Mouse (Mus musculus): Measurements from ENCODE around the gene Napsa.

Napsa gene

GRCm38 (mm10) chr7:44572213-44572701 lies at the start of gene Napsa:
Gene Napsa, plus strand, starts transcription at chr7:44572380.
- no peak for DNase-seq (ENCODE audit: low spot score)

DNA sequence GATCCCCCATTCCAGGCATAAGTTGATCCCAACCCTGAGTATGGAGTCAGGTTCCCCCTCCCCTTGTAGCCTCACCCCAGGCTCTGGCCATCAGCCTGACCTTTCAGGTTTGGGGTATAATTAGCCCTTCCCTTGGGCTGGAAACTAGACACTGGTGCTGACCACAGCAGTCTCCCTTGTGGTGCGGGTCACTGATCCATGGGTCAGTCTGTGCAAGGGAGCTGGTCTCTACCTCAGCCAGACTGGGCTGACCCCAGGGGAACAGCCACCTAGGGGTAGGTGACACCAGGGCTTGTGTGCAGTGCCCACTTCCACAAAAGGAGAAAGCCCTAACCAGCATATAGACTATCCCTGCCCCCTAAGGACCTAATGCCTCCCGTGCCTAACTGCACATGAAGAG lies 49.1 kb upstream of the Napsa start:
- no peak for DNase-seq (ENCODE audit: low spot score)

- DNase-seq (ENCODE audit: low spot score): no peak
Observed at GRCm38 (mm10) chr7:44524502-44524901, 47.7 kb upstream of the Napsa start, which contains the start of gene Mybpc2. Gene Mybpc2, minus strand, starts transcription at chr7:44524656.

- DNase-seq (ENCODE audit: low spot score): peak; percentile 24
Observed at GRCm38 (mm10) chr7:44525126-44525832, 46.9 kb upstream of the Napsa start.

GRCm38 (mm10) chr7:44526414-44527154 lies 45.6 kb upstream of the Napsa start:
- DNase-seq (ENCODE audit: low spot score): no peak

- DNase-seq (ENCODE audit: low spot score): peak; percentile 83
Observed at GRCm38 (mm10) chr7:44527483-44528398, 44.4 kb upstream of the Napsa start.

DNA sequence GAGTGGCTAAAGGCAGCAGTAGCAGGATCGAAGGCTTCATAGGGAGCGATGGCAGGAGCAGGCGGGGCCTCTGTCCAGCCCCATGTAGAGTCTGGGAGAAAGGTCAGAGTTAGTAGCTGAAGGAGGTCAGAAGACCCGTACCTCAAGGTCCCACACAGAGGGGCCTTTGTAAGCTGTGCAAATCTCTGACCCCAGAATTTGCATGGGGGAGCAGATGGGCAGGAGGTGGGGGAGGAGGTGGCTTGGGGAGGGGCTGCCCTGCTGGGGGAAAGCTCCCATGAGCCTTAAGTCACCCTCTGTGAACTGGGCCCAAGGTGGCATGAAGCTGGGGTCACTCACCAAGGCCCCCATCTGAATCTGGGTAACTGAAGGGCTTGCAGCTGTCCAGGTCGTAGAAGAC lies 42.7 kb upstream of the Napsa start:
- DNase-seq (ENCODE audit: low spot score): no peak

DNA sequence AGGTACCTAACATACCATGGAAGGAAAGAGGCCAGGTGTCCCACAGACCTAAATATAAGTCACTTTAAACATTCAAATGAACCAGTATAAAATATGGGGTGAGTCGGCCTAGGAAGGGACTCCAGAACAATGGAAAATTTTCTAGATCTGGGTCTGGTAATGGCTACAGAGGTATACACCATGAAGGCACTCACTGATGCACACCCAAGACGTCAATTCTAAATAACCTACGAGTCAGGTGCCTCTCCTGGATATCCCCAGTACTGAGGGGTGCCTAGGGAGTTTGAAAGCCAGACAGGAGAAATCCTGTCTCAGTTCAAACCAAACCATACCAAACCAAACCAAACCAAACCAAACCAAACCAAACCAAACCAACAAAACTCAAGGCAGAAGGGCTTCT lies 41.7 kb upstream of the Napsa start:
- no peak for DNase-seq (ENCODE audit: low spot score)

GRCm38 (mm10) chr7:44531207-44531606 lies 41.0 kb upstream of the Napsa start:
- no peak for DNase-seq (ENCODE audit: low spot score)

DNA sequence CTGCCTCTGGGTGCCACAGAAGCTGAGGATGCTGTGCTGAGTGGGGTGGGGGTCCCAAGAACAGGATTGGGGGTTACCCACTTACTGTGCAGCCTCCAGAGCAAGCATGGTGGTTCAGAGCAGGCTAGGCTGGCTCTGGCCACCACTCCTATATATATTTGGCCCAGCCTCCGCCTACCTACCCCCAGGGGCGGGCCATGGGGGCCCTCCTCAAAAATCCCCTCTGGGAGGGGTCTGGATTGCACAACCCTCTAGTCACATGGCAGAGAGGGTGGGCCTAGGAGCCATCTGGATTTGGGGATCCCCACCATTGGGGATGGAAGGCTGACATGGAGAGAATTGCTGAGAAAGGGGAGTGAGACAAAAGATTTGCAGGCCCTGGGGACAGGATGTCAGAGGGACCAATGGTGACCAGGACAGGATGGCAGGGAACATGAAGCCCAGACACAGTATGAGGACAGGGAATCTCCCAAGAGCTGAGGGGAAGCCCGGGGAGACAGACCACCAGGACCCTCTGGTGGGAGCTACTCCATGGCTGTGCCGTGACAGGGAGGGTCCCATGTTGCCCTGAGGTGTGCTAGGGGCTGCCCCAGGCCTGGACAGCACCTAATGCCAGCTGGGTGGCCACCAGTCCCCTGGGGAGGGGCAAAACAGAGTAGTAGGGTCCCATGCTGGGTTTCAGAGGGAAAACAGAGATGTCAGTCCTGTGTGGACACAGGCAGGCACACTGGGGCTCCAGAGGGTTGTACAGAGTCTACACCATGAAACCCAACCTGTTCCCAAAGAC lies 40.0 kb upstream of the Napsa start, which contains the start of gene Spib:
Spib (minus strand) TSS at position 126 of the 787 bp plus-strand sequence.
- DNase-seq (ENCODE audit: low spot score): no peak

DNA sequence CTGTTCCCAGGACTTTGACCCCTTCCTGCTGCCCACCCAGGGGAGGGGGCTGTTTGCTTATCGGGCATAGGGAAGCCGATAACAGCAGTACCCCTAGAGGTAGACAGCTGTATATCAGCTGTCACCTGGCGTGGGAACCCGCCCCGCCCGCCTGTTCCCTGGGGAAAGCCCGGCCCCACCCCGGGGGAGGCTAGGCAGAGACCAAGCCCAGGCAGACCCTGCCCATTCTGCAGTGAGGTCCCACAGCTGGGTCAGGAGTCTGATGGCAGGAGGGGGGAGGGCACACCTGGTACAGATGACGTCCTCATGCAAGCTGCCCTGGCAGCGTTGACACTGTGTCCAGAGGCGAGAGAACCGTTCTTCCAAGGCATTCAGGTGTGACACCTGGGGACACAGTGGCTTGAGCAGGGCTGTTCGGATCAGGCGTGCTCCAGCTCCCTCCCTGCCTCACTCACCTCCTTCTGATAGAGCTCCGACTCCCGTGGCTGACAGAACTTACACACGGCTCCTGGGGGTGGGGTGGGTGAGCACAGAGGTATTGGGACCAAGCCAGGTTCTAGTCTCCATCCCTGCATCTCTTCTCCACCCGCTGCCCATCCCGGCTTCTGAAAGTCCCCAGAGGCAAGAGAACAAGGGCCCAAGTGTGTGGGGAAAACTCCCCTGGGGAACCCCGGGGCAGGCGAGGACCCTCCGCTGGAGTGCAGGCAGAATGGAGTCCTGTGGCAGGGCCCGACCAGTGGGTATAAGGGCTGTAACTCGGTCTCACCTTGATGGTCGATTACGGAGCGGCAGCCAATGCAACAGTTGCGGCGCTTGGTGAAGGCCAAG lies 39.0 kb upstream of the Napsa start:
- no peak for DNase-seq (ENCODE audit: low spot score)

DNA sequence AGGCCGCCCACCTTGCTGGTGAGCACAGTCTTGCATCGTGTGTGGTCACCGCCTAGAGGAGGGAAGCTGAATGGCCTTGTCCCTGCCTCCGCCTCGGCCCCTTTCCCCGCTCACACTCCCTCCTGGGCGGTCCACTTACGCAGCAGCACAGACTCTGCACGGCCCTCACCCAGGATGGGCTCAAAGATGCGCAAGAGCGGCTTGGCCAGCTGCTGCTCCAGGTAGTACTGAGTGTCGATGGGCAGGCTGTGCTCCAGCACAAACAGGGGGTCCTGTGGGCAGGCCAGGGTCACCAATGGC lies 38.5 kb upstream of the Napsa start:
- DNase-seq (ENCODE audit: low spot score): no peak

- no peak for DNase-seq (ENCODE audit: low spot score)
Observed at GRCm38 (mm10) chr7:44534242-44534641, 37.9 kb upstream of the Napsa start.

- no peak for DNase-seq (ENCODE audit: low spot score)
Observed at GRCm38 (mm10) chr7:44534656-44535441, 37.3 kb upstream of the Napsa start.

GRCm38 (mm10) chr7:44535657-44536589 lies 36.3 kb upstream of the Napsa start:
- no peak for DNase-seq (ENCODE audit: low spot score)

- DNase-seq (ENCODE audit: low spot score): no peak
Observed at GRCm38 (mm10) chr7:44536590-44536968, 35.6 kb upstream of the Napsa start.

GRCm38 (mm10) chr7:44537009-44537408 lies 35.2 kb upstream of the Napsa start:
- DNase-seq (ENCODE audit: low spot score): no peak

DNA sequence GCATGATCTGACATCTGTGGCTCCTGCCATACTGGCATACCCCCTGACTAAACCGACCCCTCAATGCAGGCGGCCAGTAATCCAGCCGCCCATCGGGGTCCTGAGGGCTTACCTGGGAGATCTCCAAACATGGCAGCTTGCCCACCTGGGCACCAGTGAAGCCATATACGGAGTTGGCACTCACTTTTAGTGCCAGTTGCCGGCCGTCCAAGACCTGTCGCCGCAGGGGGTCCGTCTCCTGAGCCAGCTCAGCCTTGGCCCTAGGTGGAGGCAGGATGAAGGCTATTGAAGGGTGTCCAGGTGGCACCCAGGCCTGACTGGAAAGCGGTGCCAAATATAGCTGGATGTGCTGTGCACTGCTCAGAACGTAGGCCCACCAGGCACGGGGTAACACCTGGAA lies 34.7 kb upstream of the Napsa start:
- no peak for DNase-seq (ENCODE audit: low spot score)
